In the genomic region with DNA sequence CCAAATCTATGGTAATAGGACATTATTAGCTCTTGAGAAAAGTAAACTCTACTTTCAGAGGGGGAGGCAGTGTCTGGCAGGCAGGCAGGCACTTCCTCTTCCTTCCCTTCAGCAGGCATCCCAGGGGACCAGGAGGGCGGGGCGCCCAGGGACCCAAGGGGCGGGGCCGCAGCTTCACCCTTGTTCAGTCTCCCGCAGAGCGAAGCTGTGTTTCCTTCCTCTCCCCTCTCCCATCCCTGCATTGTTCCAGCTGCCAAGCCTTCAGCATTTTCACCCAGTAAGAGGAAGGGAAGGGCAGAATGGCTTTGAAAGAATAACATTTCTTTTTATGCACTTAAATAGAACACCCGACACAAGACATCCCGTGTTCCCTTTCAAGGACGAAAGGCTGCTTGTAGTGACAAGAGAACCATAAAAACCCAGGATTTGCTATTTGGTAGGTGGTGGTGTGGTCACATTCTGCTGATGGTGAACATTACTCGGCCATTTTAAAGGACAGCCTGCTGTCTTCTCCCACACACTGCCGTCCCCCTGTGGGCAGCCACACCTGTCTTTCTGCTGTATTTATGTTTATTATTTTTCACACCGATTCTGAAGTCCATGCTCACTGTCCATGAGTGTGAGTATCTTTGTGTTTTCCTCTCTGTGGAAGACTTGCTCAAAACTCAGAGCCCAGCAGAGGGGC, we compare ENCODE assay signal across 8 mouse cellular contexts.
DNase-seq lines count a peak whose midpoint lies in the region; ATAC-seq lines count a peak whose summit lies in the region.

No protein-coding gene starts in this region.

- no peak overlapping the region for H3K4me3 ChIP-seq in hindbrain, embryonic 12.5 days

- H3K27ac ChIP-seq in hindbrain, embryonic 12.5 days, result peak overlapping the region; percentile 71

- peaks cover 36% of the 10 kb centered on the region for H3K4me1 ChIP-seq in hindbrain, embryonic 12.5 days

- H3K36me3 ChIP-seq in hindbrain, embryonic 12.5 days, result no peaks in the 10 kb centered on the region

- 13% methylated on average over 12 of the region's 12 CpGs for WGBS in hindbrain, embryonic 12.5 days

- peak overlapping the region; percentile 40 for H3K4me2 ChIP-seq in hindbrain, embryonic 12.5 days (replicated peaks)

- 0 out of 2 replicates have a peak overlapping the region, but pooled peaks have one; percentile 13 for H3K9ac ChIP-seq in hindbrain, embryonic 12.5 days

- DNase-seq in ES-CJ7 (ENCODE audit: low read depth, low spot score), result peak; percentile 82
- DNase-seq in cerebellum, adult 9-10 months, result peak; percentile 70
- DNase-seq in frontal cortex, postnatal 14 days (ENCODE audit: low spot score in 2 of 2), result peak; percentile 60
- peak; percentile 34 to 42 for DNase-seq in layer of hippocampus, postnatal 25 days (ENCODE audit: extremely low spot score in 1 of 2, low spot score in 1 of 2)
- peak; percentile 94 for DNase-seq in lung, postnatal 14 days
- DNase-seq in retina, embryonic 14.5 days (ENCODE audit: low spot score), result peak; percentile 70
- DNase-seq in thymus, postnatal 4 days, result peak; percentile 84

- H3K27me3 ChIP-seq in hindbrain, embryonic 12.5 days, result no peaks in the 10 kb centered on the region

- H3K9me3 ChIP-seq in hindbrain, embryonic 12.5 days (replicated peaks), result no peaks in the 10 kb centered on the region

- peak; percentile 69 for ATAC-seq in hindbrain, embryonic 12.5 days (ENCODE audit: low FRiP score)

Comparison
In these comparisons a context has a peak if more than half of its experiments do, and no peak if none do; other contexts are left out.
1. DNase-seq: peak in every context shown above with its lines; median percentile 94 in lung, postnatal 14 days; 84 in thymus, postnatal 4 days; 82 in ES-CJ7; 70 in cerebellum, adult 9-10 months; 70 in retina, embryonic 14.5 days; 60 in frontal cortex, postnatal 14 days; 38 in layer of hippocampus, postnatal 25 days.